Mouse (Mus musculus): ENCODE measurements around the gene Senp1.

DNA sequence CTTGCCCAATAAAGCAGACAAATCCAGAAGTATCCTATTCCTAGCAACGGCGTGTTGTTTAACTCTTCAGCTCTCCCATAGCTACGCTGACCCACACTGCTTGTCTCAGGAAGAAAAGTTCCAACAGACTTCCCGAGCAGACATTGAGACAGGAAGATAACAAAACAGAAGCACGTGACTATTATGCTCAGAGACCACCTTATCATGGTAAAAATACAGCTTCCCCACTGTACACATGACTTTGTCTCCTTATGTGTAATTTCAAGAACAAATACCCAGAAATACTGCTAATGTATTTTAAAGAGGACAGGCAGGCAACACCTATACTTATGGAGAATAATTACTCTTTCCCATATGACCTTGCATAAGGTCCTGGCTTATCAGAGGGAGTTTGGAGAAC is 41.9 kb downstream of the Senp1 start:
- no peak for TF ChIP-seq CTCF (IDR thresholded peaks at IDR 0.05; ENCODE audit: low read depth, low read length)
- no peak for TF ChIP-seq POLR2A (IDR thresholded peaks at IDR 0.05; ENCODE audit: extremely low read depth, insufficient read depth, low read length)

All from liver, adult 2 months (tissue).